Mouse (Mus musculus) urinary bladder, adult 2 months (tissue): ENCODE data around the gene Hmgxb4. TPM values are rescaled to one million over a fixed set of nuclear protein-coding genes. Genes with fewer than 3 reads are reported as not detected.
"Not testable (repeated sequence)": the region's sequence is repeated elsewhere in the genome, so short reads cannot be mapped to it uniquely, and the experiment has no call there.

Source experiments
- DNase-seq: peaks from one replicate; pipeline ENCODE4 v3.0.0; 2022; ENCODE audit warnings: low spot score
- polyA plus RNA-seq: library from polyadenylated mRNA; depleted of rRNA; stranded (reverse); fragments of >200 nt; gene quantifications from 2 replicates; pipeline ENCODE4 v1.2.3, GENCODE M21; 2012; rRNA removed

Gene Hmgxb4
- polyA plus RNA-seq, result 27.8 and 30.9 TPM in 2 replicates

GRCm38 (mm10) chr8:74993081-74993474 lies at the start of gene Hmgxb4:
Gene Hmgxb4, plus strand, starts transcription at chr8:74993356.
- DNase-seq, result no peak

GRCm38 (mm10) chr8:74949445-74949844 lies 43.7 kb upstream of the Hmgxb4 start:
- DNase-seq, result no peak

- no peak for DNase-seq
Observed at GRCm38 (mm10) chr8:74963983-74964382, 29.2 kb upstream of the Hmgxb4 start.

- DNase-seq, result not testable (repeated sequence)
Observed at GRCm38 (mm10) chr8:74970286-74970685, 22.9 kb upstream of the Hmgxb4 start.

GRCm38 (mm10) chr8:74971636-74972035 lies 21.5 kb upstream of the Hmgxb4 start:
- no peak for DNase-seq

- DNase-seq, result no peak
Observed at GRCm38 (mm10) chr8:74972322-74972883, 20.8 kb upstream of the Hmgxb4 start.

GRCm38 (mm10) chr8:74973121-74973869 lies 19.9 kb upstream of the Hmgxb4 start:
- no peak for DNase-seq

DNA sequence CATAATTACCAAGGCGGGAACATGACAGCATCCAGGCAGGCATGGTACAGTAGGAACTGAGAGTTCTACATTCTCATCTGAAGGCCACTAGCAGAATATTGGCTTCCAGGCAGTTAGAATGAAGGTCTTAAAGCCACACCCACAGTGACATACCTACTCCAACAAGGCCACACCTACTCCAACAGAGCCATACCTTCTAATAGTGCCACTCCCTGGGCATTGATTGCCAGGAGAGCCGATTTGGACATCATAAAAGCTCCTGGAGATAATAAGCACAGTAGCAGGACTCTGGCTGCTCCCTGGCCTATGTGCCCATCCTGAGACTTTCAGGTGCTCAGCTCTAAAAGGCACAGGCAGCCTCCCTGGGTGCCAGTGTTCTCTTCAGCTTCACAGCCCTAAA lies 19.3 kb upstream of the Hmgxb4 start:
- no peak for DNase-seq

DNA sequence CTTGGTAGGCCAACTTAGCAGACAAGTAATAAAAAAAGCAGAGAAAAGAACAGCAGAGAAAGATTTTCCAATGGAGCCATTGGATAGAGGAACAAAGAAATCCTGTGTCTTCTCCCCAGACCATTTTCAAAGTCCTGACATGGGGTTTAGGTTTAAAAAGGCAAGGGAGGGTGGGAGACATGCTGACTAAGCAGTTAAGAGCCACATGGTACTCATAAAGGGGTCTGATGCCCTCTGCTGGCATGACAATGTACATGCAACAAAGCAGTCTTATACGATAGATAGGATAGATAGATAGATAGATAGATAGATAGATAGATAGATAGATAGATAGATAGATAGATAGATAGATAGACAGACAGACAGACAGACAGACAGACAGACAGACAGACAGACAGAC lies 15.7 kb upstream of the Hmgxb4 start:
- no peak for DNase-seq

DNA sequence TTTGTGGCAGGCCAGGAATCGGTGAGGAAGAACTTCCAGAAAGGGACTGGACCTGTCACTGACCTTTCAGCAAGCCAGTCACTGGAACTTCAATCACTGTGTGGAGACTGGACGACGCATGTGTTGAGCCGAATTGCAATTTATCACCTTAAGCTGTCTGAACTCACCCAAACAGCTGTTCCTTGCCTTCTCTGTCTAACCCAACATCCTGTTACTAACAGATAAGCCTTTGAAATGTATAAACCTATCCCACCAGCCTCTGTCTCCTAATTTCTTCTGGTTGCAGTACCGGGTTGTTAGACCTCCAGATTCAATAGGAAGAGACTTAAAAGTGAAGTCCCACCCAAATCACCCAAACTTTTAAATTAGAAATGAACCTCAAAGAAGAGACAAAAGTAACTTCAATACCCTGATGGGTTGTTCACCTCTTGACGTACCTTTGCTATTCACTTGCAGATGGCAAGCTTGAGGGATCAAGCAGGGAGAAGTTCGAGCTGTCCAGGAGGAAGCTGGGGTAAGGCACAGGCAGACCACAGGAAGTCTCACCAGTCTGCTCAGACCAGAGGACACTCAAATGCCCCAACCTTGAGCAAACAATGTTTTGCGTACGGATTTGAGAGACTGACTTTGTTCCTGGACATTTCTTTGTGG lies 13.0 kb upstream of the Hmgxb4 start:
- DNase-seq, result no peak

- DNase-seq, result no peak
Observed at GRCm38 (mm10) chr8:74980711-74981062, 12.5 kb upstream of the Hmgxb4 start.

- DNase-seq, result no peak
Observed at GRCm38 (mm10) chr8:74981809-74982208, 11.3 kb upstream of the Hmgxb4 start.

DNA sequence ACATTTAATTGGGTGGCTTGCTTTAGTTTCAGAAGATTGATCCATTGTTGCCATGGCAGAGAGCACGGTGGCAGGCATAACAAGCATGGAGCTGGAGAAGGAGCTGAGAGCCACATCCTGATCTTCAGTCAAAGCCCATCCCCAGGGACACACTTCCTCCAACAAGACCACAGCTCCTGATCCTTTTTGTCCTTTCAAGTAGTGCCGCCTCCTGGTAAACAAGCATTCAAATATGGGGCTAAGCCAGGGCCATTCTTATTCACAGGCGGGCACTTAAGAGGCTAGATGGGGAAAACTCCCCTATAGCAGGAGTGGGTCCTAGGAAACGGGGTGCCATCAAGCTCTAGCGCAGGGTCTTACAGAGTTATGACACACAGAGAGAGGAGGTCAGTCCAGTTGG lies 5.7 kb upstream of the Hmgxb4 start:
- DNase-seq, result no peak

GRCm38 (mm10) chr8:74990021-74990420 lies 3.1 kb upstream of the Hmgxb4 start:
- no peak for DNase-seq

DNA sequence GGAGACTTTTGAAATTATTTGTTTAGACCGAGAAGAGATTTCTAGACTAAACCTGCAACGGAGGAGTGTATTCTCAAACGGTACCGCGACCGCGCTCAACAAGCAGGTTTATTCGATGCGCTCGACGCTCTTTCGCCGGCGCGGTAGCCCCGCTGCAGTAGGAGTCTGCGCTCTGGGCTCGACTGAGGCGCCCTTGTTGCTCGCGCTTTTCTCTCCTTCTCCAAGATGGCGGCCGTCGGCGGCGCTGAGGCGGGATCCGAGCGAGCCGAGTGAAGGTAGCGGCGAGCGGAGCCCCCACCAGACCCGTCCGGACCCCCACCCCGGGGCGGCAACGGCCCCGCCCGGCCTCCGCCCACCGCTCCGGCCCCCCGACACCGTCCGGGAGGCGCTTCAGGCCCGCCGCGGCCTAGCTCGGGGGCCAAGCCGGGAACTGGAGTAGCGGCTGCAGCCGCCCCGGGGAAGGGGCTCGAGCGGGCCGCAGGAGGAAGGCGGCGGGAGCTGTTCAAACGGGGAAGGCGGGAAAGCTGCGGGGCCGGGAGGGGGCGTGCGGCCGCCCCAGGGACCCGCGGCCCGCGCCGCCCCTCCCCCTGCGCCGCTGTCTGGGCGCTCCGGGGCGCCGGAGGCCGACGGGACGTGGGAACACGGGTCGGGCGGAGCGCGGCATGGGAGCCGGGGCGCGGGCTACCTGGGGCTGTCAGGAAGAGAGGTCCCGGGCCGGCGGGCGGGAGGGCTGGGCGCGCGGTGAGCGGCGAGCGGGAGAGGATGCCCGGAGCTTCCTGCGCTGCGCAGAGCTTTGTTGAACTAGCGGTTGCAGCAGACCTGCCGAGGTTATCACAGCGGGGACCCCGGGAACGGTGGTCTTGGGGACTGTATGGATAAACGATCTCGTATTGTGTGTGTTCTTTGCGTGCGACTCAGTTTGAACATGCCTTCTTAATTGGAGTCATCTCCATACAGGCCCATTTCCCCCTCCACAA lies 607 bp downstream of the Hmgxb4 start:
- DNase-seq, result peak; percentile 82

GRCm38 (mm10) chr8:74994540-74994939 lies 1.4 kb downstream of the Hmgxb4 start:
- DNase-seq, result no peak

GRCm38 (mm10) chr8:75000431-75000830 lies 7.3 kb downstream of the Hmgxb4 start:
- DNase-seq, result no peak

DNA sequence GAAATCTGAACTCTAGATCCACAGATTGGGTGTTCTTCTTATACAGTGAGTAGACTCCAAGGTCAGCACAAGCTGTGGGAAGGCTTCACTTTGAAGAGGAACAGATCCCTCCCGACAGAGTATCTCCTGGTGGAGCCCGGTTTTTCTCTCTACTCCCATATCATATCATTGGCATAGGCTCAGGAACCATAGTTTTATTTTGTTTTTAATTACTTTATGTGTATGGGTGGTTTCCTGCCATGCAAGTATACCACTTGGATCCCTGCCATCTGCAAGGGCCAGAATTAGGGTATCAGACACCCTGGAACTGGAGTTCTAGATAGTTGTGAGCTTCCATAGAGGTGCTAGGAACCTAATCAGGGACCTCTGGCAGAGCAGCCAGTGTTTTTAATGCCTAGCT lies 15.7 kb downstream of the Hmgxb4 start:
- DNase-seq, result no peak

DNA sequence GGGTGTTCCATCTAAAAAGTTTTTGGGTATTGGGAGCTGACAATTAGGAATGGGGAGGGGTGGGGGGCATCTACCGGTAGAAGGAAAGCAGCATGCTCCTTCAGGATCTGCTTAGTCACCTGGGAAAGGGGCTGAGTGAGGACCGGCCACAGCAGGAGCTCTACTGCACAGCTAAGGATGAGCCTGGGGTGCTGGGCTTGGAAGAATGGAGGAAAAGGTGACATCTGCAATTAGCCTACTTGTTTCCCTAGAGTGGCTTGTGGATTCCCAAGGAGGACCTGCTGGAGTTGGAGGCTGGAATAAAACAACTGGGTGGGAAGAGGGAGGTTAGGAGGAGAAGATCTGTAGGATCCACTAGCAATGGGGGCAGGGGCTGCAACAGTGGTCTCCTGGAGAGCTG lies 20.4 kb downstream of the Hmgxb4 start:
- DNase-seq, result no peak

- no peak for DNase-seq
Observed at GRCm38 (mm10) chr8:75013964-75014363, 20.8 kb downstream of the Hmgxb4 start.

GRCm38 (mm10) chr8:75015981-75016380 lies 22.8 kb downstream of the Hmgxb4 start:
- DNase-seq, result no peak

GRCm38 (mm10) chr8:75016422-75016821 lies 23.3 kb downstream of the Hmgxb4 start:
- no peak for DNase-seq
